9 mouse cellular contexts compared by ENCODE assay signal in genomic region chr6:38662714-38663615, GRCm38 (mm10). TPM values are rescaled to one million over a fixed set of nuclear protein-coding genes. Genes with fewer than 3 reads are reported as not detected.
DNase-seq lines count a peak whose midpoint lies in the region; ATAC-seq and TF ChIP-seq lines count a peak whose summit lies in the region.
"Had no signal": no experiment of that assay in that cellular context is flagged by ENCODE, and none has a peak within 500 bp of the region (broad histone marks: within the 10 kb centered on the region; RNA-seq: fewer than 3 reads in every experiment).

TSS of gene Clec2l (plus strand) at chr6:38663069.

- peak within 1 kb of the TSS; percentile 66 to 84 for H3K4me3 ChIP-seq in ES-E14 (ENCODE audit: insufficient read depth in 1 of 2, low read depth in 1 of 2, low read length in 2 of 2, poor library complexity in 1 of 2, severe bottlenecking in 1 of 2)
- peak within 1 kb of the TSS; percentile 66 for H3K4me3 ChIP-seq in hindbrain, embryonic 10.5 days
- peak within 1 kb of the TSS; percentile 61 for H3K4me3 ChIP-seq in midbrain, embryonic 13.5 days (replicated peaks)
- H3K4me3 ChIP-seq in stomach, embryonic 15.5 days (replicated peaks), result peak within 1 kb of the TSS; percentile 60
- H3K4me3 ChIP-seq: erythroblast, embryonic 14.5 days had no signal

- WGBS in hindbrain, embryonic 10.5 days, result 1% methylated on average over 81 of the region's 84 CpGs
- WGBS in midbrain, embryonic 13.5 days, result under 1% methylated on average over 59 of the region's 84 CpGs
- under 1% methylated on average over 70 of the region's 84 CpGs for WGBS in stomach, embryonic 15.5 days

- peak within 1 kb of the TSS; percentile 76 for H3K9ac ChIP-seq in ES-E14 (ENCODE audit: insufficient read depth, low read depth, low read length, poor library complexity, severe bottlenecking)
- peak within 1 kb of the TSS; percentile 74 for H3K9ac ChIP-seq in midbrain, embryonic 13.5 days (replicated peaks)
- H3K9ac ChIP-seq in stomach, embryonic 15.5 days, result peak within 1 kb of the TSS; percentile 32; the same call in 1 of the 2 replicates

- H3K4me2 ChIP-seq in midbrain, embryonic 13.5 days (replicated peaks), result peak within 1 kb of the TSS; percentile 88
- peak within 1 kb of the TSS; percentile 94 for H3K4me2 ChIP-seq in stomach, embryonic 15.5 days

- DNase-seq in ES-E14 (ENCODE audit: low read depth, low spot score), result no peak
- DNase-seq in adrenal gland, adult 18-20 months (ENCODE audit: low spot score in 2 of 2), result peak; percentile 50 to 52
- DNase-seq in embryo, embryonic 9.5 days (ENCODE audit: extremely low spot score), result peak; percentile 49
- DNase-seq in hindbrain, embryonic 10.5 days (ENCODE audit: low spot score), result peak; percentile 54
- peak in 1 of 2 experiments; percentile 41 for DNase-seq in left cerebral cortex, adult 8-10 months (ENCODE audit: low spot score in 2 of 2)
- DNase-seq in natural killer cell, adult 2 months (ENCODE audit: low spot score in 2 of 2), result no peak

- no peaks in the 10 kb centered on the region for H3K9me3 ChIP-seq in ES-E14 (ENCODE audit: control insufficient read depth, insufficient read depth, low read depth, low read length)
- H3K9me3 ChIP-seq in hindbrain, embryonic 10.5 days, result no peaks in the 10 kb centered on the region
- no peaks in the 10 kb centered on the region for H3K9me3 ChIP-seq in midbrain, embryonic 13.5 days
- no peaks in the 10 kb centered on the region for H3K9me3 ChIP-seq in stomach, embryonic 15.5 days

- H3K36me3 ChIP-seq in ES-E14 (ENCODE audit: control insufficient read depth, insufficient read depth, low read length, poor library complexity, severe bottlenecking), result no peaks in the 10 kb centered on the region
- H3K36me3 ChIP-seq in hindbrain, embryonic 10.5 days, result no peaks in the 10 kb centered on the region
- no peaks in the 10 kb centered on the region for H3K36me3 ChIP-seq in midbrain, embryonic 13.5 days
- no peaks in the 10 kb centered on the region for H3K36me3 ChIP-seq in stomach, embryonic 15.5 days

- H3K27me3 ChIP-seq in hindbrain, embryonic 10.5 days (ENCODE audit: insufficient read depth, poor library complexity, severe bottlenecking), result peaks cover 85% of the 10 kb centered on the region
- peaks cover 35% of the 10 kb centered on the region for H3K27me3 ChIP-seq in midbrain, embryonic 13.5 days
- H3K27me3 ChIP-seq in stomach, embryonic 15.5 days (replicated peaks), result peaks cover 22% of the 10 kb centered on the region

- ATAC-seq in midbrain, embryonic 13.5 days, result peak; percentile 90
- peak; percentile 75 for ATAC-seq in stomach, embryonic 15.5 days (ENCODE audit: insufficient read depth, low FRiP score, low read depth)

- in situ Hi-C loops in ES-E14 (cut with MboI; ENCODE audit: low sequenced_read_pairs in 2 of 2, unreplicated experiment in 2 of 2), result no loop called here

- peaks cover 0 to 2% of the 10 kb centered on the region in 2 experiments; a peak in 1 of 4 replicates for H3K4me1 ChIP-seq in ES-E14 (ENCODE audit: control insufficient read depth in 2 of 2, insufficient read depth in 2 of 2, low read length in 2 of 2, poor library complexity in 1 of 2)
- H3K4me1 ChIP-seq in hindbrain, embryonic 10.5 days (replicated peaks), result peaks cover 32% of the 10 kb centered on the region
- H3K4me1 ChIP-seq in midbrain, embryonic 13.5 days (replicated peaks), result peaks cover 8% of the 10 kb centered on the region
- H3K4me1 ChIP-seq in stomach, embryonic 15.5 days, result no peaks in the 10 kb centered on the region

- no peak within 1 kb of the TSS for H3K27ac ChIP-seq in ES-E14 (ENCODE audit: insufficient read depth, low read depth, low read length, poor library complexity, severe bottlenecking)
- peak within 1 kb of the TSS; percentile 80 for H3K27ac ChIP-seq in hindbrain, embryonic 10.5 days
- peak within 1 kb of the TSS; percentile 64; the same call in 1 of the 2 replicates for H3K27ac ChIP-seq in midbrain, embryonic 13.5 days
- no peak within 1 kb of the TSS for H3K27ac ChIP-seq in stomach, embryonic 15.5 days

TF ChIP-seq in ES-E14, 5 proteins besides CTCF, POLR2A, EP300 and RAD21:
- TF ChIP-seq ZC3H11A (IDR thresholded peaks at IDR 0.05; ENCODE audit: borderline replicate concordance, low read depth, low read length), result no peak

RNA-seq across cellular contexts. Expression of gene Clec2l, which starts in this region (rescaled TPM):
- total RNA-seq in ES-E14 (2012; rRNA removed), result 1.3 and 1.4 TPM in 2 replicates
- 1 to 10 TPM; 1.2 to 4.4 TPM for total RNA-seq in adrenal gland, adult 18-20 months (2021)
- 1.1 and 1.7 TPM in 2 replicates for polyA plus RNA-seq in hindbrain, embryonic 10.5 days (2016; fragmentation: Nextera tagmentation; extraction: Ambion mirVana)
- 10 to 100 TPM; 53.3 to 64.2 (median 57.4) TPM for total RNA-seq in left cerebral cortex, adult 8-10 months (2022)
- polyA plus RNA-seq in midbrain, embryonic 13.5 days (2015; fragmentation: Nextera tagmentation; extraction: Ambion mirVana), result 5.6 and 6.2 TPM in 2 replicates
- 3.2 and 3.4 TPM in 2 replicates for polyA plus RNA-seq in stomach, embryonic 15.5 days (2015; fragmentation: Nextera tagmentation; extraction: Ambion mirVana)

Comparison
In these comparisons a context has a peak if more than half of its experiments do, and no peak if none do; other contexts are left out.
1. RNA of gene Clec2l (total RNA-seq): 53.3 to 64.2 TPM in left cerebral cortex, adult 8-10 months; 1.2 to 4.4 TPM in adrenal gland, adult 18-20 months and 1.3 to 1.4 TPM in ES-E14; every median in the first group is over 4 times any median in the second.
2. DNase-seq: peak in adrenal gland, adult 18-20 months (2 of 2), embryo, embryonic 9.5 days (single experiment) and hindbrain, embryonic 10.5 days (single experiment); none in ES-E14 (single experiment) and natural killer cell, adult 2 months (0 of 2).
3. H3K27ac ChIP-seq: peak in hindbrain, embryonic 10.5 days (single experiment) and midbrain, embryonic 13.5 days (single experiment); none in ES-E14 (single experiment) and stomach, embryonic 15.5 days (single experiment).
4. Peak in every context shown above with its lines, with median percentiles within 50 percentile points of each other: H3K4me3 ChIP-seq and H3K9ac ChIP-seq.